7 mouse cellular contexts compared by ENCODE assay signal in genomic region chr6:7692451-7692850, GRCm38 (mm10). TPM values are rescaled to one million over a fixed set of nuclear protein-coding genes. Genes with fewer than 3 reads are reported as not detected.
DNase-seq lines count a peak whose midpoint lies in the region; ATAC-seq lines count a peak whose summit lies in the region.

No protein-coding gene starts in this region.

- ATAC-seq in neural tube, embryonic 11.5 days (ENCODE audit: insufficient read depth, low FRiP score, low TSS enrichment), result peak; percentile 58
- ATAC-seq in forebrain, embryonic 15.5 days (replicated peaks), result peak; percentile 80
- ATAC-seq in limb, embryonic 12.5 days (ENCODE audit: insufficient number of reproducible peaks, insufficient read depth, low FRiP score, low TSS enrichment, low read depth), result peak; percentile 40
- peak; percentile 72 for ATAC-seq in neural tube, embryonic 14.5 days (ENCODE audit: low read depth)

- peak; percentile 54 for DNase-seq in neural tube, embryonic 11.5 days (ENCODE audit: low spot score)
- no peak for DNase-seq in neural tube, embryonic 10.5 days (ENCODE audit: extremely low spot score, low spot score)
- peak; percentile 30 for DNase-seq in c-Kit-negative CD71-positive TER-119-positive erythroid progenitor cells, embryonic 14.5 days (ENCODE audit: low read depth, low spot score)
- no peak for DNase-seq in spleen, adult 12 weeks (ENCODE audit: low spot score)

- 1% methylated on average over 12 of the region's 12 CpGs for WGBS in neural tube, embryonic 11.5 days
- WGBS in forebrain, embryonic 15.5 days, result under 1% methylated on average over 12 of the region's 12 CpGs
- 0% methylated on average over 12 of the region's 12 CpGs for WGBS in limb, embryonic 12.5 days
- WGBS in neural tube, embryonic 14.5 days, result under 1% methylated on average over 12 of the region's 12 CpGs

- H3K27ac ChIP-seq in neural tube, embryonic 11.5 days (ENCODE audit: low read depth, low read length), result no peak overlapping the region
- H3K27ac ChIP-seq in forebrain, embryonic 15.5 days (replicated peaks), result no peak overlapping the region
- peak overlapping the region; percentile 42; the same call in 1 of the 2 replicates for H3K27ac ChIP-seq in limb, embryonic 12.5 days
- H3K27ac ChIP-seq in neural tube, embryonic 14.5 days (ENCODE audit: low read depth, low read length), result peak overlapping the region; percentile 66

- H3K4me2 ChIP-seq in neural tube, embryonic 11.5 days (ENCODE audit: low read depth), result peak overlapping the region; percentile 86
- peak overlapping the region; percentile 92 for H3K4me2 ChIP-seq in forebrain, embryonic 15.5 days (replicated peaks)
- H3K4me2 ChIP-seq in limb, embryonic 12.5 days, result peak overlapping the region; percentile 77
- H3K4me2 ChIP-seq in neural tube, embryonic 14.5 days (ENCODE audit: low read depth, low read length), result peak overlapping the region; percentile 84

- peak overlapping the region; percentile 63 for H3K4me3 ChIP-seq in neural tube, embryonic 11.5 days (ENCODE audit: low read depth, low read length)
- H3K4me3 ChIP-seq in forebrain, embryonic 15.5 days, result peak overlapping the region; percentile 82
- peak overlapping the region; percentile 79 for H3K4me3 ChIP-seq in limb, embryonic 12.5 days (replicated peaks)
- H3K4me3 ChIP-seq in neural tube, embryonic 14.5 days (ENCODE audit: low read depth, low read length), result peak overlapping the region; percentile 79

- H3K36me3 ChIP-seq in neural tube, embryonic 11.5 days (ENCODE audit: control insufficient read depth, insufficient read depth, low read length), result no peaks in the 10 kb centered on the region
- no peaks in the 10 kb centered on the region for H3K36me3 ChIP-seq in forebrain, embryonic 15.5 days
- H3K36me3 ChIP-seq in limb, embryonic 12.5 days, result no peaks in the 10 kb centered on the region
- no peaks in the 10 kb centered on the region for H3K36me3 ChIP-seq in neural tube, embryonic 14.5 days (ENCODE audit: control insufficient read depth, insufficient read depth, low read length)

- H3K4me1 ChIP-seq in neural tube, embryonic 11.5 days (ENCODE audit: control insufficient read depth, insufficient read depth, low read length), result no peaks in the 10 kb centered on the region
- peaks cover 7% of the 10 kb centered on the region; the same call in 1 of the 2 replicates for H3K4me1 ChIP-seq in forebrain, embryonic 15.5 days
- H3K4me1 ChIP-seq in limb, embryonic 12.5 days (replicated peaks), result peaks cover 6% of the 10 kb centered on the region; the same call in 1 of the 2 replicates
- H3K4me1 ChIP-seq in neural tube, embryonic 14.5 days (ENCODE audit: control insufficient read depth, insufficient read depth, low read length), result peaks cover 4% of the 10 kb centered on the region; the same call in 1 of the 2 replicates

- H3K9ac ChIP-seq in neural tube, embryonic 11.5 days (ENCODE audit: low read length), result peak overlapping the region; percentile 69
- peak overlapping the region; percentile 71 for H3K9ac ChIP-seq in forebrain, embryonic 15.5 days (replicated peaks)
- peak overlapping the region; percentile 80 for H3K9ac ChIP-seq in limb, embryonic 12.5 days (replicated peaks)
- peak overlapping the region; percentile 70 for H3K9ac ChIP-seq in neural tube, embryonic 14.5 days (replicated peaks; ENCODE audit: low read depth, low read length)

- no peaks in the 10 kb centered on the region for H3K9me3 ChIP-seq in neural tube, embryonic 11.5 days (ENCODE audit: control insufficient read depth, low read length)
- no peaks in the 10 kb centered on the region for H3K9me3 ChIP-seq in forebrain, embryonic 15.5 days
- H3K9me3 ChIP-seq in limb, embryonic 12.5 days, result no peaks in the 10 kb centered on the region
- no peaks in the 10 kb centered on the region for H3K9me3 ChIP-seq in neural tube, embryonic 14.5 days (ENCODE audit: control insufficient read depth, low read length)

- no peaks in the 10 kb centered on the region for H3K27me3 ChIP-seq in neural tube, embryonic 11.5 days (ENCODE audit: control insufficient read depth, insufficient read depth, low read length)
- H3K27me3 ChIP-seq in forebrain, embryonic 15.5 days, result no peaks in the 10 kb centered on the region
- H3K27me3 ChIP-seq in limb, embryonic 12.5 days, result no peaks in the 10 kb centered on the region
- no peaks in the 10 kb centered on the region; the same call in 1 of the 2 replicates for H3K27me3 ChIP-seq in neural tube, embryonic 14.5 days (ENCODE audit: control insufficient read depth, insufficient read depth, low read length)

RNA-seq across cellular contexts. Expression of gene Asns, which starts 0.6 kb away (rescaled TPM):
- 63.4 and 66.4 TPM in 2 replicates for polyA plus RNA-seq in neural tube, embryonic 11.5 days (2014; fragmentation: Nextera tagmentation; extraction: Ambion mirVana)
- 56.9 and 62.3 TPM in 2 replicates for polyA plus RNA-seq in forebrain, embryonic 15.5 days (2015; fragmentation: Nextera tagmentation; extraction: Ambion mirVana)
- polyA plus RNA-seq in limb, embryonic 12.5 days (2016; fragmentation: Nextera tagmentation; extraction: Ambion mirVana), result 77.8 and 78.8 TPM in 2 replicates
- 115 and 121 TPM in 2 replicates for polyA plus RNA-seq in neural tube, embryonic 14.5 days (2014; fragmentation: Nextera tagmentation; extraction: Ambion mirVana)

Comparison
In these comparisons a context has a peak if more than half of its experiments do, and no peak if none do; other contexts are left out.
1. DNase-seq: peak in neural tube, embryonic 11.5 days (single experiment) and c-Kit-negative CD71-positive TER-119-positive erythroid progenitor cells, embryonic 14.5 days (single experiment); none in neural tube, embryonic 10.5 days (single experiment) and spleen, adult 12 weeks (single experiment).
2. H3K27ac ChIP-seq: peak in limb, embryonic 12.5 days (single experiment) and neural tube, embryonic 14.5 days (single experiment); none in neural tube, embryonic 11.5 days (single experiment) and forebrain, embryonic 15.5 days (single experiment).
3. Peak in every context shown above with its lines, with median percentiles within 50 percentile points of each other: ATAC-seq, H3K4me2 ChIP-seq, H3K4me3 ChIP-seq and H3K9ac ChIP-seq.